Mouse (Mus musculus): ENCODE results near the gene Erbb2. TPM values are rescaled to one million over a fixed set of nuclear protein-coding genes. Genes with fewer than 3 reads are reported as not detected.

Gene Erbb2
- total RNA-seq, 1 experiment, result 13.2 TPM

GRCm38 (mm10) chr11:98376756-98377155 is 35.5 kb upstream of the Erbb2 start:
- Histone ChIP-seq H3K9ac (ENCODE audit: insufficient read depth, low read depth, low read length, poor library complexity, severe bottlenecking) (no peak overlapping the region), H3K4me1 (ENCODE audit: control insufficient read depth in 2 of 2, insufficient read depth in 2 of 2, low read length in 2 of 2, poor library complexity in 1 of 2) (peaks cover 0 to 6% of the 10 kb centered on the region in 2 experiments; a peak in 1 of 4 replicates), H3K4me3 (ENCODE audit: insufficient read depth in 1 of 2, low read depth in 1 of 2, low read length in 2 of 2, poor library complexity in 1 of 2, severe bottlenecking in 1 of 2) (no peak overlapping the region), H3K36me3 (ENCODE audit: control insufficient read depth, insufficient read depth, low read length, poor library complexity, severe bottlenecking) (peaks cover 29% of the 10 kb centered on the region; the same call in 1 of the 2 replicates), H3K27ac (ENCODE audit: insufficient read depth, low read depth, low read length, poor library complexity, severe bottlenecking) (no peak overlapping the region), H3K9me3 (ENCODE audit: control insufficient read depth, insufficient read depth, low read depth, low read length) (no peaks in the 10 kb centered on the region)
- no peak for DNase-seq (ENCODE audit: low read depth, low spot score)
- no peak for TF ChIP-seq ZC3H11A (IDR thresholded peaks at IDR 0.05; ENCODE audit: borderline replicate concordance, low read depth, low read length)
- TF ChIP-seq CHD2 (IDR thresholded peaks at IDR 0.05; ENCODE audit: low read depth, low read length), result no peak
- TF ChIP-seq MAFK (IDR thresholded peaks at IDR 0.05; ENCODE audit: insufficient read depth, low read depth, low read length), result no peak
- TF ChIP-seq HCFC1 (IDR thresholded peaks at IDR 0.05; ENCODE audit: borderline replicate concordance, insufficient read depth, low read length), result no peak
- no peak for TF ChIP-seq ZNF384 (IDR thresholded peaks at IDR 0.05; ENCODE audit: low read depth, low read length)
- in situ Hi-C loops (cut with MboI; ENCODE audit: low sequenced_read_pairs in 2 of 2, unreplicated experiment in 2 of 2), result no loop called here

- in situ Hi-C loops (cut with MboI; ENCODE audit: low sequenced_read_pairs in 2 of 2, unreplicated experiment in 2 of 2), result no loop called here
- Histone ChIP-seq H3K4me1 (ENCODE audit: control insufficient read depth in 2 of 2, insufficient read depth in 2 of 2, low read length in 2 of 2, poor library complexity in 1 of 2) (no peaks in the 10 kb centered on the region), H3K27ac (ENCODE audit: insufficient read depth, low read depth, low read length, poor library complexity, severe bottlenecking) (no peak overlapping the region), H3K36me3 (ENCODE audit: control insufficient read depth, insufficient read depth, low read length, poor library complexity, severe bottlenecking) (peaks cover 27% of the 10 kb centered on the region; the same call in 1 of the 2 replicates), H3K9me3 (ENCODE audit: control insufficient read depth, insufficient read depth, low read depth, low read length) (no peaks in the 10 kb centered on the region), H3K9ac (ENCODE audit: insufficient read depth, low read depth, low read length, poor library complexity, severe bottlenecking) (no peak overlapping the region), H3K4me3 (ENCODE audit: insufficient read depth in 1 of 2, low read depth in 1 of 2, low read length in 2 of 2, poor library complexity in 1 of 2, severe bottlenecking in 1 of 2) (no peak overlapping the region)
- no peak for TF ChIP-seq ZNF384 (IDR thresholded peaks at IDR 0.05; ENCODE audit: low read depth, low read length)
- no peak for TF ChIP-seq CHD2 (IDR thresholded peaks at IDR 0.05; ENCODE audit: low read depth, low read length)
- no peak for TF ChIP-seq HCFC1 (IDR thresholded peaks at IDR 0.05; ENCODE audit: borderline replicate concordance, insufficient read depth, low read length)
- TF ChIP-seq MAFK (IDR thresholded peaks at IDR 0.05; ENCODE audit: insufficient read depth, low read depth, low read length), result no peak
- TF ChIP-seq ZC3H11A (IDR thresholded peaks at IDR 0.05; ENCODE audit: borderline replicate concordance, low read depth, low read length), result no peak
- no peak for DNase-seq (ENCODE audit: low read depth, low spot score)
Observed at GRCm38 (mm10) chr11:98377787-98378186, 34.5 kb upstream of the Erbb2 start.

GRCm38 (mm10) chr11:98379379-98379778 is 32.9 kb upstream of the Erbb2 start:
- DNase-seq (ENCODE audit: low read depth, low spot score), result no peak
- Histone ChIP-seq H3K4me1 (ENCODE audit: control insufficient read depth in 2 of 2, insufficient read depth in 2 of 2, low read length in 2 of 2, poor library complexity in 1 of 2) (peaks cover 0 to 4% of the 10 kb centered on the region in 2 experiments; a peak in 1 of 4 replicates), H3K9ac (ENCODE audit: insufficient read depth, low read depth, low read length, poor library complexity, severe bottlenecking) (no peak overlapping the region), H3K4me3 (ENCODE audit: insufficient read depth in 1 of 2, low read depth in 1 of 2, low read length in 2 of 2, poor library complexity in 1 of 2, severe bottlenecking in 1 of 2) (no peak overlapping the region), H3K9me3 (ENCODE audit: control insufficient read depth, insufficient read depth, low read depth, low read length) (no peaks in the 10 kb centered on the region), H3K27ac (ENCODE audit: insufficient read depth, low read depth, low read length, poor library complexity, severe bottlenecking) (no peak overlapping the region), H3K36me3 (ENCODE audit: control insufficient read depth, insufficient read depth, low read length, poor library complexity, severe bottlenecking) (peaks cover 25% of the 10 kb centered on the region; the same call in 1 of the 2 replicates)
- in situ Hi-C loops (cut with MboI; ENCODE audit: low sequenced_read_pairs in 2 of 2, unreplicated experiment in 2 of 2), result no loop called here
- TF ChIP-seq ZC3H11A (IDR thresholded peaks at IDR 0.05; ENCODE audit: borderline replicate concordance, low read depth, low read length), result no peak
- no peak for TF ChIP-seq MAFK (IDR thresholded peaks at IDR 0.05; ENCODE audit: insufficient read depth, low read depth, low read length)
- TF ChIP-seq ZNF384 (IDR thresholded peaks at IDR 0.05; ENCODE audit: low read depth, low read length), result no peak
- TF ChIP-seq CHD2 (IDR thresholded peaks at IDR 0.05; ENCODE audit: low read depth, low read length), result no peak

GRCm38 (mm10) chr11:98380106-98380505 is 32.2 kb upstream of the Erbb2 start:
- Histone ChIP-seq H3K4me1 (ENCODE audit: control insufficient read depth in 2 of 2, insufficient read depth in 2 of 2, low read length in 2 of 2, poor library complexity in 1 of 2) (peaks cover 0 to 4% of the 10 kb centered on the region in 2 experiments; a peak in 1 of 4 replicates), H3K36me3 (ENCODE audit: control insufficient read depth, insufficient read depth, low read length, poor library complexity, severe bottlenecking) (peaks cover 25% of the 10 kb centered on the region; the same call in 1 of the 2 replicates), H3K9ac (ENCODE audit: insufficient read depth, low read depth, low read length, poor library complexity, severe bottlenecking) (no peak overlapping the region), H3K4me3 (ENCODE audit: insufficient read depth in 1 of 2, low read depth in 1 of 2, low read length in 2 of 2, poor library complexity in 1 of 2, severe bottlenecking in 1 of 2) (no peak overlapping the region), H3K27ac (ENCODE audit: insufficient read depth, low read depth, low read length, poor library complexity, severe bottlenecking) (no peak overlapping the region), H3K9me3 (ENCODE audit: control insufficient read depth, insufficient read depth, low read depth, low read length) (no peaks in the 10 kb centered on the region)
- TF ChIP-seq HCFC1 (IDR thresholded peaks at IDR 0.05; ENCODE audit: borderline replicate concordance, insufficient read depth, low read length) (no peak), ZNF384 (IDR thresholded peaks at IDR 0.05; ENCODE audit: low read depth, low read length) (no peak), ZC3H11A (IDR thresholded peaks at IDR 0.05; ENCODE audit: borderline replicate concordance, low read depth, low read length) (no peak), CHD2 (IDR thresholded peaks at IDR 0.05; ENCODE audit: low read depth, low read length) (no peak), MAFK (IDR thresholded peaks at IDR 0.05; ENCODE audit: insufficient read depth, low read depth, low read length) (no peak)
- in situ Hi-C loops (cut with MboI; ENCODE audit: low sequenced_read_pairs in 2 of 2, unreplicated experiment in 2 of 2), result no loop called here
- no peak for DNase-seq (ENCODE audit: low read depth, low spot score)
